Mouse (Mus musculus) hindbrain, embryonic 14.5 days (tissue): ENCODE measurements around the gene Fam219b. TPM values are rescaled to one million over a fixed set of nuclear protein-coding genes. Genes with fewer than 3 reads are reported as not detected.

Experiments used
- ATAC-seq: fragments of 200-750 bp; cut with Nextera tagmentation; 2 replicates; pipeline ENCODE4 v1.8.0; 2017; ENCODE audit warnings: moderate number of reproducible peaks, mild to moderate bottlenecking, moderate TSS enrichment, moderate library complexity; ENCODE audit not compliant: low FRiP score
- DNase-seq: peaks from one replicate; pipeline ENCODE4 v3.0.0-alpha.2; 2015; ENCODE audit warnings: low spot score
- H3K27ac ChIP-seq: fragments of 300-500 bp; sonication (generic); 2 replicates; pipeline ENCODE4 v1.5.1; 2014; ENCODE audit warnings: mild to moderate bottlenecking, moderate library complexity
- H3K27me3 ChIP-seq: fragments of 300-500 bp; sonication (generic); 2 replicates; pipeline ENCODE4 v1.6.1; 2014; ENCODE audit warnings: mild to moderate bottlenecking, low read length, mixed read lengths; ENCODE audit not compliant: control insufficient read depth, insufficient read depth
- H3K36me3 ChIP-seq: fragments of 300-500 bp; sonication (generic); replicated peaks from 2 replicates; pipeline ENCODE4 v1.6.1; 2014; ENCODE audit not compliant: control insufficient read depth, insufficient read depth
- H3K4me1 ChIP-seq: fragments of 300-500 bp; sonication (generic); replicated peaks from 2 replicates; pipeline ENCODE4 v1.6.1; 2014; ENCODE audit warnings: antibody characterized with exemption, low read length, mixed read lengths; ENCODE audit not compliant: control insufficient read depth, insufficient read depth
- H3K4me2 ChIP-seq: fragments of 300-500 bp; sonication (generic); replicated peaks from 2 replicates; pipeline ENCODE4 v1.6.1; 2014; ENCODE audit warnings: mild to moderate bottlenecking, moderate library complexity
- H3K4me3 ChIP-seq: fragments of 300-500 bp; sonication (generic); replicated peaks from 2 replicates; pipeline ENCODE4 v1.5.1; 2014; ENCODE audit warnings: mild to moderate bottlenecking, low read length
- H3K9ac ChIP-seq: fragments of 300-500 bp; sonication (generic); 2 replicates; pipeline ENCODE4 v1.6.1; 2014
- H3K9me3 ChIP-seq: fragments of 300-500 bp; sonication (generic); 2 replicates; pipeline ENCODE4 v1.6.1; 2016; ENCODE audit warnings: low read length; ENCODE audit not compliant: control insufficient read depth
- WGBS: fragments of 180-500 bp; shearing (Covaris S2); extraction: QIAGEN DNeasy Blood & Tissue Kit; methylation state at CpG from one replicate; pipeline ENCODE4 v1.1.7; 2014; 5-methylcytosine and 5-hydroxymethylcytosine counted together
- polyA plus RNA-seq: library from polyadenylated mRNA; unstranded; fragments of >200 nt; fragmentation: Nextera tagmentation; extraction: Ambion mirVana; gene quantifications from 2 replicates; pipeline ENCODE4 v1.2.1, GENCODE M21; 2014

Fam219b gene
- polyA plus RNA-seq, 1 experiment from 2014 or later = 23.1 TPM

DNA sequence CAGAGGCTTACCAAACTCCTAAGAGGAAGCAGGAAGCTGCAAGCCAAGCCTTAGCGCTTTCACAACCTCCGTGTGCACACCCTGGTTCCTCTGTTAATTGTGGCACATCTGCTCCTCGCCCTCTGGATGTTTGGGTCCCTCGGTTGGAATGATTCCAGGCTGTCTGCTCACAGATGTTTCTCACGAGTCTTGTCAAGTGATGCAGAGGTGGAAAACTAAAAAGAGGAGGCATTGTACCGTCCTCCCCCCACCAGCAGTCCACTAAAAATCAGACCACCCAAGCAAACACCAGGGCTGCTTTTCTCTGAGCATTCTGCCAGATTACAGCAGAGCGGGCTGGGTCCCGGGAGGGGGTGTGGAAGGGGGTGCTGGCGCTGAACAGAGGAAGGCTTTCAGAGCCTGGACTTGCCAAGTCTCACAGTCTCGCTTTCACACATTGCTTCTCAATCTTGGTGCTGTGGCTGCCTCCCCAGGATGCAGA is 28.5 kb downstream of the Fam219b start:
- Histone ChIP-seq H3K27ac (peak overlapping the region; percentile 67), H3K4me2 (no peak overlapping the region), H3K9me3 (no peaks in the 10 kb centered on the region), H3K36me3 (peaks cover 26% of the 10 kb centered on the region), H3K9ac (no peak overlapping the region), H3K27me3 (no peaks in the 10 kb centered on the region), H3K4me3 (no peak overlapping the region), H3K4me1 (peaks cover 12% of the 10 kb centered on the region)
- WGBS = 50% methylated on average over 10 of the region's 10 CpGs
- ATAC-seq (no peak), DNase-seq (no peak)

DNA sequence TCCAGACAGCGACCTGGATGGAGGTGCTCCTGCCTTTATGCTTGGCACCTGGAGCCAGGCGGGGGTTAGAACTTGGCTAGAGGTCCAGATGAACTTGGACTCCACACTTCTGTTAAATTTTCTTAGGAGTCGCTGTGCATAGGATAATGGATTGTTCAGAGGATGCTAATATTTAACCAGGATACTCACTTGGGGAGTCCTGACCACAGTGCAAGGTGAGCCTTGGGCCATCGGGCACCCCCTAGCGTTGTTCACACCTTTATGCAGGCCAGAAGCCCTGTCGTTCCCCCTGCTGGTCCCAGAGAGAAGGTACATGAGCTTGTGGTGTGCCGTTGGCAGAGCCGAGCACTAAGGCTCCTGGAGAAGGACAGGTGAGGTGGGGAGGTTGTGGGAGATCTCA is 29.5 kb downstream of the Fam219b start:
- ATAC-seq = no peak
- no peak for DNase-seq
- Histone ChIP-seq H3K9ac (no peak overlapping the region), H3K4me2 (no peak overlapping the region), H3K27ac (no peak overlapping the region), H3K9me3 (no peaks in the 10 kb centered on the region), H3K4me3 (no peak overlapping the region), H3K36me3 (peaks cover 34% of the 10 kb centered on the region), H3K4me1 (peaks cover 5% of the 10 kb centered on the region), H3K27me3 (no peaks in the 10 kb centered on the region)
- 59% methylated on average over 8 of the region's 8 CpGs for WGBS

DNA sequence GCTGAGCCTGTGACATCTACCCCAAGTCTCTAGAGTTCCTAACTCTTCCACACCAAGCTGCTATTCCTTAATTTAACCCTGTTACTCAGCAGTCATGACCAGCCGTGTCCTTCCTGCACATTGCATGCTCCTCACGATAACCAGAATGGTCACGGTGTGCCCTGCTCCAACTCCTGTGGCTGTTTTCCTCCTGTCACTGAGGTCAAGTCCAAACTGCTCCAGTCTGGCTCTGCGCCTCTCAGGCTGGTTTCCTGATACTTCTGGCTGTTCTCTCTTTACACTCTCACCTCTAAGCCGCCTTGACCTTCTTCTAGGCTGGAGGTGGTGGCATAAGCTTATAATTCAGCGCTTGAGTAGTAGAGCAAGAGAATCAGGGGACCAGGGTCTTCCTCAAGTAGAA is 31.2 kb downstream of the Fam219b start:
- no peak for ATAC-seq
- 98% methylated on average over 6 of the region's 6 CpGs for WGBS
- DNase-seq = no peak

DNA sequence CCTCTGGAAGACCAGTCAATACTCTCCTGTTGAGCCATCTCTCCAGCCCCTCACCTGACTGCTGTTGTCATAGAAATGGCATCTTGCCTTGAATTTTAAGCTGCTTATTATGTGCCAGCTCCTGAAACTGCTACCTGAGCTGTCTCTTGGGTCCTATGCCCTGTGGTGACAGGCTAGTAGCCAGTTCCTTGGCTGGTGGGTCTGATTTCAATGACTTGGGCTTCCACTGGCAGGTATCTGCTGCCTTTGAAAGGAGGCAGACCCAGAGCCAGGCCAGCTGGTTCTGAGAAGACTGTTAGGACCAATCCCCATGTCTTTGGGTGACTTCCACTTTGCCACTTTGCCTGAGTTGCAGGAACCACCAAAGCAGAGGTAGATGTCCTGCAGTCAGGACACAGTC is 37.1 kb downstream of the Fam219b start:
- Histone ChIP-seq H3K4me3 (no peak overlapping the region), H3K9me3 (no peaks in the 10 kb centered on the region), H3K4me2 (no peak overlapping the region), H3K4me1 (no peaks in the 10 kb centered on the region), H3K9ac (no peak overlapping the region), H3K27me3 (no peaks in the 10 kb centered on the region), H3K36me3 (peaks cover 48% of the 10 kb centered on the region), H3K27ac (no peak overlapping the region)
- DNase-seq (no peak), ATAC-seq (no peak)

More for the DNA sequence above, 31.2 kb downstream of the Fam219b start:
- Histone ChIP-seq H3K4me2 (no peak overlapping the region), H3K9me3 (no peaks in the 10 kb centered on the region), H3K4me1 (no peaks in the 10 kb centered on the region), H3K9ac (no peak overlapping the region), H3K4me3 (no peak overlapping the region), H3K36me3 (peaks cover 39% of the 10 kb centered on the region), H3K27ac (no peak overlapping the region), H3K27me3 (no peaks in the 10 kb centered on the region)

DNA sequence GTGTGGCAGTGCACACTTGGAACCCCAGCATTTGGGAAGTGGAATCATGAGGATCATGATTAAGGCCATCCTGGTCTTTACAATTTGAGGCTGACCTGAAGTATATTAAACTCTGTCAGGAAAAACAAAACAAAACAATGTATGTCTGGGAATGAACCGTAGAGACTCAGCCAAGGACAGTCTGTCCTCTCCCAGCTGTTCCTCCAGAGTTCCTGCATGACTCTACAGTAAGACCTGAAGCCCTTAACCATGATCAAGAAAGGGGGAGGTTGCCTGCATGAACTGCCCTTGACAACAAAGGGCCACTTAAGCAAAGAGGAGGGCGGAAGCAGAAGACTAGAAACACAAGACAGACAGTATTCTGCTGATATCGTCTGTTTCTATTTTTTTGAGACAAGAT is 38.2 kb downstream of the Fam219b start:
- Histone ChIP-seq H3K4me2 (no peak overlapping the region), H3K4me3 (no peak overlapping the region), H3K27me3 (no peaks in the 10 kb centered on the region), H3K27ac (no peak overlapping the region), H3K36me3 (peaks cover 52% of the 10 kb centered on the region), H3K9me3 (no peaks in the 10 kb centered on the region), H3K9ac (no peak overlapping the region), H3K4me1 (no peaks in the 10 kb centered on the region)
- ATAC-seq (no peak), DNase-seq (no peak)
- WGBS = 86% methylated on average over 3 of the region's 3 CpGs

- no peaks in the 10 kb centered on the region for H3K27me3 ChIP-seq
Measured at GRCm38 (mm10) chr9:57577144-57577849, 40.0 kb downstream of the Fam219b start.

DNA sequence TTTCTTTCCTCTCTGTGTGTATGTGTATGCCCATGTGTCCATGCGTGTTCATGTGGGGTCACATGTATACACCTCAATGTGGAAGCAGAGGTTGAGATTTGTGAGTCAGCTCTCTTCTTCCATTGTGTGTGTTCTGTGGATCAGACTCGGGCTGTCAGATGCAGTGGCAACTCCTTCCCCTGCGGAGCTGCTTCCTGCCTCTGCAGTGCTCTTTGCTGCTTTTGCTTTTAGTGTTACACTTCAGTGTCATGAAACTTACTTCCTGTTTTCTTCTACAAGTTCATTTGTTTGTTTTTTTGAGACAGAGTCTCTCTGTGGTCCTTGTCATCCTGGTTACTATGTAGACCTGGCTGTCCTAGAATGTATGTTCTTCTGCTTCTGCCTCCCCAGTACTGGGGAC is 47.7 kb downstream of the Fam219b start:
- no peak overlapping the region for H3K4me2 ChIP-seq
- H3K4me3 ChIP-seq = no peak overlapping the region
- WGBS = 88% methylated on average over 3 of the region's 3 CpGs
- H3K4me1 ChIP-seq = peaks cover 2% of the 10 kb centered on the region
- no peaks in the 10 kb centered on the region for H3K9me3 ChIP-seq
- no peak for DNase-seq
- no peaks in the 10 kb centered on the region for H3K27me3 ChIP-seq
- ATAC-seq = no peak
- peaks cover 76% of the 10 kb centered on the region for H3K36me3 ChIP-seq
- no peak overlapping the region for H3K27ac ChIP-seq
- H3K9ac ChIP-seq = no peak overlapping the region

More at GRCm38 (mm10) chr9:57577144-57577849, 40.0 kb downstream of the Fam219b start:
- H3K4me3 ChIP-seq = no peak overlapping the region
- H3K36me3 ChIP-seq = peaks cover 55% of the 10 kb centered on the region
- no peaks in the 10 kb centered on the region for H3K9me3 ChIP-seq
- no peak for DNase-seq
- 81% methylated on average over 6 of the region's 6 CpGs for WGBS
- no peak for ATAC-seq
- no peaks in the 10 kb centered on the region for H3K4me1 ChIP-seq
- no peak overlapping the region for H3K27ac ChIP-seq
- no peak overlapping the region for H3K9ac ChIP-seq
- H3K4me2 ChIP-seq = no peak overlapping the region

- Histone ChIP-seq H3K36me3 (peaks cover 54% of the 10 kb centered on the region), H3K4me3 (peak within 1 kb of the TSS; percentile 55), H3K4me2 (peak within 1 kb of the TSS; percentile 88), H3K9me3 (no peaks in the 10 kb centered on the region), H3K9ac (peak within 1 kb of the TSS; percentile 79), H3K27me3 (no peaks in the 10 kb centered on the region), H3K27ac (peak within 1 kb of the TSS; percentile 69), H3K4me1 (peaks cover 8% of the 10 kb centered on the region)
- WGBS = under 1% methylated on average over 58 of the region's 58 CpGs
- peak; percentile 65 for DNase-seq
- ATAC-seq = peak; percentile 79
Measured at GRCm38 (mm10) chr9:57589224-57590126, 52.1 kb downstream of the Fam219b start, which contains the start of gene Ulk3. Gene Ulk3, plus strand, starts transcription at chr9:57589452.

DNA sequence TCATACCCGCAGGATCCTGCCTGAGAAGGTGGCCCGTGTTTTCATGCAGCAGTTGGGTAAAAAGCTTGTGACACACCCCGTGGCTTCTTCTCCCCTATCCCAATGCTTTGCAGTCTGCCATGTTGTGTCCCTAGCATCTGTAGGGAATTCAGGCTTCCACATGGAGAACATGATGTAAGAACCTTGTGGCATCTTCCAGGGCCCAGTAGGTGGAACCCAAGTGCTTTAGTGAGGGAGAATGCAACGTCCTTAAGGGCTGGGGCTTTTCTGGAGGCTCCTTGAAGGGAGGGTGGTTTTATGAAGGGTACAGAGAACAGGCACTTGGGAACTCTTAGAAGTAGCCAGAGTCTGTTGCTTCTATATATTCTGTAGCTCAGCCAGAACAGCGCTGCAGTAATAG is 53.4 kb downstream of the Fam219b start:
- Histone ChIP-seq H3K9ac (no peak overlapping the region), H3K27me3 (no peaks in the 10 kb centered on the region), H3K4me1 (peaks cover 8% of the 10 kb centered on the region), H3K36me3 (peaks cover 54% of the 10 kb centered on the region), H3K4me3 (peak overlapping the region; percentile 55; the same call in 1 of the 2 replicates), H3K27ac (no peak overlapping the region), H3K9me3 (no peaks in the 10 kb centered on the region), H3K4me2 (no peak overlapping the region)
- ATAC-seq = no peak
- WGBS = 32% methylated on average over 5 of the region's 5 CpGs
- DNase-seq = no peak
